Mouse (Mus musculus) mesoderm, embryonic 11.5 days (tissue): ENCODE data around the gene Tigar.

Experiments used
- DNase-seq: peaks from one replicate; pipeline ENCODE4 v3.0.0-alpha.2; 2012; ENCODE audit warnings: low read depth, low spot score

Gene Tigar

DNA sequence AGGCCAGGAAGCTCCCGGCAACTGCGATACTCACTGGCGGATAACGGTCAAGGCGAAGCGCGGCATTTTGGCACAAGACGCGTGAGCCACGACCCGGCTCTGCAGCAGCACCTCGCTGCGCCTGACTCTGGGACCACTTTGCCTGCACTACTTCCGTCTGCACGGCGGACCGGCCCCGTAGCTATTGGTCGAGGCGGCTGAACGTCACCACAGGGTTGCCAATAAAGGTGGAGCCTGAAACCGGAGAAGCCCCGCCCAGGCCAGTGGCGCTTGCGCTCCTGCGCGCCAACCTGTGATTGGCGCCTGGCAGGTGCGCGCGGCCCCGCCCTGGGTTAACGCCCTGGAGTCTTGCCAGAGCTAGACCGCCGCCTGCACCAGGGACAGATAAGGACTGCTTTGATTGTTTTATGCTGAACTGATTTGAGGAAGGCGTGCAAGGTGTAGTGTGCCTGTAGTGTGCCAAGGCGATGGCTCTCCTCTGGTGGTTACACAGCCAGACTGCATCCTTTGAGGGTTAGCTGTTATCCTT is at the start of gene Tigar:
Tigar (minus strand) TSS at position 156 of the 529 bp plus-strand sequence.
- peak; percentile 94 for DNase-seq

DNA sequence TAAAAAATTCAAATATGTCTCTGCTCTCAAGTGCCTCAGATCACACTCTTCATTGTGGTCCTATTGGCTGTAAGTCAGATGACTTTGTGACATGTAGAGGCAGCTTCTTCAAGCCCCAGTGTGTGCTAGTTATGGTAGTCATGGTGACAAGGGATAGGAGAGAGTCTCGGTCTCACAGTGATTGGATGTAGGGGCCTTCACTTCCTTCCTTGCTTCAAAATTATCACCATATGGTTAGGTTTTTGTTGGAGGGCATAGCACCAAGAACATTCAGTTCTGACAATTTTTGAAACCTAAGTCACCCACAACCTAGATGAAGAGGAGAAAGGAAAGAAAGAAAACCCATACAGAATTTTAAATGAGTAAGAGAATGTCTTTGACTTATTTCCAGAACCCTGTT is 48.0 kb upstream of the Tigar start:
- no peak for DNase-seq

GRCm38 (mm10) chr6:127155468-127155867 is 46.1 kb upstream of the Tigar start:
- no peak for DNase-seq

DNA sequence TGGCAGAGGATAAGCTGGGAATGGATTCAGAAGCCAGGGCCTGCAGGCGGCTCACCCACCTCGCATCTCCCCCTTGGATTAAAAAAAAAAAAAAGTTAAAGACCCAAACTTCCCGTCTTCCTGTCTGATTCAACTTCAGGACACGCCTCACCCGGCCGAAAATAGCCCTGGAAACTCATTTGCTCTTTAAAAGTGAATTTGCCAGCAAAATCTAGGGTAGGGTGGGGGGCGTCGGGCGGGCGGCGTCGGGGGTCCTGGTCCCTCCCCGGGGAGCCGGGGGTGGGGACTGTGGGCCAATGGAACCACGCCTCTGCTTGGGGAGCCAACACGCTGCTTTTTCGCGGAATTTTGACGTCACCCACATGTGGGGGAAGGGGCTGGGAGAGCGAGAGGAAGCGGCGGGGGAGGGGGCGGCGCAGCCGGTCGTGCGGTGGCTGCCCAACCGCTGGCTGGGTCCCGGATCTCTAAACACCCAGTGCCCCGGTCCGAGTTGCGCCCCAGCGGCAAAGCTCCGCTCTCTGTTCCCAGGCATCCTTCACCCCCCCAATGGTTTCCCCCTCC is 45.4 kb upstream of the Tigar start:
- DNase-seq, result peak; percentile 90

- DNase-seq, result no peak
Measured at GRCm38 (mm10) chr6:127153972-127154707, 44.8 kb upstream of the Tigar start.

DNA sequence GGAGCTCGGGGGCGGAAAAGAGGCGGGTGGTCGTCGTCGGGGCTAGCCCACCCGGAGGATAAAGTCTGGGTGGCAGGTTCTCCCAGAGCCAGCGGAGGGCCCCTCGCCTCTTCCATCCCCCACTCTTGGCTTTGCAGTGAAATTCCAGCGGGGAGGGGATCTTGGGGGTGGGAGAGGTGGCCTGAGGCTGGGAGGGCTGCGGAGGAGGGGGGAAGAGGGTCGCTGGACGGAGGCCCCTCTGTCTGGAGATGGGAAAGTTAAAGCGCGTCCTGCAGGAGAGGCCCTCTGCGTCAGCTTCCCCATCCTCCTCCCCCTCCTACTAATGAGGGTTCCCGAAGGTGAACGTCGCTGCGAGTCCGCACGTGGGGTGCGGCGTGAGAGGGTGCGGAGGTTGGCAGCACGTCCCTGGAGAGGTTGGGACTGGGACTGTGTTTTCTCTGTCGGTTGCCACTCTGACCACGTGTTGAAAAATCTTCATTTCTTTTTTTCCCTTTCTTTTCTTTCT is 44.0 kb upstream of the Tigar start:
- DNase-seq, result peak; percentile 82

GRCm38 (mm10) chr6:127152106-127152951 is 43.0 kb upstream of the Tigar start, which contains the start of gene Ccnd2:
TSS of gene Ccnd2 (minus strand) at chr6:127152193.
- DNase-seq, result peak; percentile 88

DNA sequence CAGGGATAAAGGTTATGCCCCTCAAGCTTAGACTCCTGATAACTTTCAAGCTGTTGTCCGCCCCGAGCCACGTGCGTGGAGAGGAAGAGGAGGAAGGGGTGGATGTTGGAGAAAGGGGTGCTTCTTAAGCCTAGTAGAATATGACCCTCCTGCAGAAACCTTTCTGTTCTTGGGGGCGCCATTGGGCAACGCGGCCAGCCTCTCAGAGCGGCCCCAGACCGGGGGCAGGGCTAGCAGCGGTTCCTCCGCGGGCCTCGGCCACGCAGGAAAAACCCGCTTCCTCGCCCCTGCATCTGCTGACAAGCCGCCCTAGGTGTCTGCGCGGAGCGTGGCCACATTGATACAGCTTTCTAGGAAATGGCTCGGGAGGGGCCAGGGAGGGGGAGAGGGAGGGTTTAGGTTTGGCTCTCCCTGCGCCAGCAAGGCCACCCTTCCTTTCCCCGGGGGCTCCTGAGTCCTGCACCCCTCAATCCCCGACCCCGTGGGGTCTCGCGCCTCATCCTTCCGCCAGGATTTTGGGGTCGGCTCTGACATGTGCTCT is 42.3 kb upstream of the Tigar start:
- DNase-seq, result peak; percentile 64

- DNase-seq, result peak; percentile 93
Measured at GRCm38 (mm10) chr6:127150663-127151564, 41.6 kb upstream of the Tigar start.

DNA sequence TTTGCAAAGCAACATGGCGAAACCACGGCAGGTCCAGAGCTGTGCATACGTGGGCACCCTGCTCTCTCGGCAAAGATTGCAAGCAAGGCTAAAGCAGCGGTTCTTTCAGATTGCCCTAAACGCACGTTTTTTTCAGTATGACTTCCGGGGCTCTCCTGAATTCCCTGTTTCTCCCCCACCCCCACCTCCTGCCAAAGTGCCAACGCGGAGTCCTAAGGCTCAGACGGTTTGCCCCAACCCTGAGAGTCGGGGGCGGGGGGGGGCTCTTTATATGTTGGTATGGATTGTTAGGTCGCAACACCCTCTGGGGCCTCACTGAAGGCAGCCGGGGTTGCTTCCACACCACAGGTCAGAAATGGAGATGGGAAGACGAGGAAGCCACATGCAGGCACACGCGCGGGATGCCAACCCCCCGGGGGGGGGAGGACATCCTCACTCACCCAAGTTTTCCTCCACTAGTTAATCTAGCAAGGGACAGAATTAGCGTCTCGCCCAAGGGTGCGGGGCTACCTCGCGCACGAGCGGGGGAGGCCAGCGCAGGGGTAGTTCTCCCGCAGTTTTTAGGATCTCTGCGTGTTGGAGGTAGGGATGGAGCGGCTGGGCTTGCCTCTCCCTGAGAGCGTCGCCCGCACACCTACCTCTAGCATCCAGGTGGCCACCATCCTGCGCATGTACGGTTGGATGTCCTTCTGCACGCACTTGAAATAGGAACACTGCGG is 40.7 kb upstream of the Tigar start:
- peak; percentile 23 for DNase-seq

DNA sequence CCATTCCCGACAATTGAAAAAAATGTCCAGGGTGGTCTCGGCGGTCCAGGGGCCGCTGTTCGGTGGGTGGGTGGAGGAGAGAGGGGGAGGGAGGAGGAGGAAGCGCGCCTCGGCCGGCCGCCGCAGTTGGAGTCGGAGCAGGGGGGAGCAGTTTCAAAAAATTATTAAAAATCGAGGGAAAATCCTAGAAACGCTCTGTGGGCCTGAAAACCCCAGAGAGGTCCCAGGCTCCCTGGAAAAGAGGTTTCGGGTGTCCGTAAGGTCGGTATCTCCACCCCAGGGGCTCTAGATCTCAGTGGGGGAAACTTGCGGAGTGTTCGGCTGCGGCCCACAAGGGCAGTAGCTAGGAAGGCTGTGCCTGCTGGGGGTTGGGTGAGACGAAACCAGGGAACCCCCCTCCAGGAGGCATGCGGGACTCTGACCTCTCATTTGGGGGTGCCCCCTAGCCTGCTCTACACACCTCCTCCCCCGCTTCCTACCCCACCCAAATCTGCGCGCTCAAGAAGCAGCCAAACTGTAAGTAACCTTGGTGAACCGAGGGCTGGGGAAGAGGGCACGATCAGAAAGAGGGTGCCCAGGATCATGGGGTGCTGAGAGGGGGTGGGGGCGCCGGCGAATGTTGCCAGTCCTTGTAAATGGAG is 40.1 kb upstream of the Tigar start:
- DNase-seq, result no peak

DNA sequence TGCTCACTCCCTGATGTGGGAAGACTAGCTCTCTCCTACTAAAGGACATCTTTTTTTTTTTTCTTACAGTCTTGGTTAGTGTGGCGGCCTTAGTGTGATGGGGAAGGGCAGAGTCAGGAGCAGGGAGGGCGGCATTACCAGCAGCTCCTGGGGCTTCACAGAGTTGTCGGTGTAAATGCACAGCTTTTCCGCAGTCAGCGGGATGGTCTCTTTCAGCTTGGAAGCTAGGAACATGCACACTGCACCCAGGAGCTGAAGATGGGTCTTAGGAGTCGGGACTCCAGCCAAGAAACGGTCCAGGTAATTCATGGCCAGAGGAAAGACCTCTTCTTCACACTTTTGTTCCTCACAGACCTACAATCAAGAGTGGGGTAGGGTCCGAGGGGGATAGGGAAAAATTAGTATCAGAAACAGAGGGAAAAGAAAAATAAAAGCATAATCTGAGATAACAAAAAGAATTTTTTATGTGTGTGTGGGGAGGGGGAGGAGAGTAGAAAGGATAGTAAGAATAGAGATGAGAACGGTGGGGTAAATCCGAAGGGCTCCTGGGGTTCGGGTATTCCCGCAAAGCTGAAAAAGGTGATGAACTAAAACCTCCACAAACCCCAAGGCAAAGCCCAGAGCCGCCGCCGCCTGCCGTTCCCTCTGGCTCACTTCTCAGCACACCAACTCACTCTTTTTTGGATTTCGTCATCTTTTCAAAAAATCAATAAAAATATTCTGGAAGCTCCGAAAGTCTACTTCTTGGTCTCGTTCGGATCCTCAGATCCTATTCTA is 39.4 kb upstream of the Tigar start:
- DNase-seq, result no peak

- DNase-seq, result peak; percentile 97
Measured at GRCm38 (mm10) chr6:127147665-127148064, 38.3 kb upstream of the Tigar start.

GRCm38 (mm10) chr6:127146322-127146947 is 37.1 kb upstream of the Tigar start:
- no peak for DNase-seq

- no peak for DNase-seq
Measured at GRCm38 (mm10) chr6:127145464-127146190, 36.3 kb upstream of the Tigar start.

DNA sequence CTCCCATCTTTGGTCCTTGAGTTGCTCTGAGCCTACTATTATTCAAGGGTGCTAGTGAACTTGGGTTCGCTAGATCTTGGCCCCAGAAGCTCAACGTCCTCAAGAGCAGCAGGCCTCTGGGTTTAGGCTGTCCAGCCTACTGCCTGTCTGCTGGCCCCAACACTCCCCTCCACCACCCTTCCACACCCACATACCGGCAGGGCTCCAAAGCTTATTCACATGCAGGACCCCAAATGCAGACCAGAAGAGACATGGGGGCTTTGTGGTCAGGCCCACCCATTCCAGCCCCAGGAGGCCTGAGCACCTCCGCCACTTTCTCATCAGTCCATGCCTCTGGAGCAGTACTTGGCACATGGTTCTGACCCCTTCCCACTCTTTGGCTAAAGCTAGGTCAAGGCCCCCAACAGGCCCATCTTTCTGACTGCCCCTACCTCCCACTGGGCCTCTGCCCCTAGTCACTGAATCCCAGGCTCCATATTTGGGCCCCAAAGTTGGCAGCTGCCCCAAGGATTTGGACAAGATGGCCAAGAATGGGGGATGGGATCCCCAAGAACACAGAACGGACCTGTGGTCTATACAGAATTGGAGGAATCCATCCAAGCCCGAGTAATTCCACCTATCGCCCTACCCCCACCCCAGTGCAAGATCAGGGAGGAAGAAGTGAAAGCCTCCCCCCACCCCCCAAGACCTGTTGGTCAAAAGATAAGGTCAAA is 34.4 kb upstream of the Tigar start:
- DNase-seq, result no peak

DNA sequence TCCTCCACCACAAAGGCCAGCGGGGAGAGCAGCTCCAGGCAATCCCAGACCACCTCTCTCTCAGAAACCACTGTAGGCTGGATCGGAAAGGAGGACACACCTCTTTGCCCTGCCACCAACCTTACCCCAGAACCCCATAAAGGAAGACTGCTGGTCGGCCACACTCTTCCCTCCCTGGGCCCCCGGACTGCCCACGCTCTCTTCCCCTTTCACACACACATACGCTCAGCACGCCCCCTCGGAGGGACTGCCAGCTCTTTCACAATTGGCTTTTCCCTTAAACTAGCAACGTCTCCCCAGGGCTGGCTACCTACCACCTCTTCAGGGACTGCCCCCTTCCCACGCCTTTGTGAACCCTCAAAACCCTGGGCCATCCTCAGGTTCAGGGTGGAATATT is 33.8 kb upstream of the Tigar start:
- DNase-seq, result no peak
